Mouse (Mus musculus) liver, embryonic 18 days (tissue): Measurements from ENCODE around the gene Gpam. TPM values are rescaled to one million over a fixed set of nuclear protein-coding genes. Genes with fewer than 3 reads are reported as not detected.

ENCODE experiments used
- polyA plus RNA-seq: library from polyadenylated mRNA; depleted of rRNA; stranded (reverse); fragments of >200 nt; gene quantifications from 2 replicates; pipeline ENCODE4 v1.2.3, GENCODE M21; 2012; rRNA removed

Gene Gpam
- 54.6 and 75.6 TPM in 2 replicates for polyA plus RNA-seq

DNA sequence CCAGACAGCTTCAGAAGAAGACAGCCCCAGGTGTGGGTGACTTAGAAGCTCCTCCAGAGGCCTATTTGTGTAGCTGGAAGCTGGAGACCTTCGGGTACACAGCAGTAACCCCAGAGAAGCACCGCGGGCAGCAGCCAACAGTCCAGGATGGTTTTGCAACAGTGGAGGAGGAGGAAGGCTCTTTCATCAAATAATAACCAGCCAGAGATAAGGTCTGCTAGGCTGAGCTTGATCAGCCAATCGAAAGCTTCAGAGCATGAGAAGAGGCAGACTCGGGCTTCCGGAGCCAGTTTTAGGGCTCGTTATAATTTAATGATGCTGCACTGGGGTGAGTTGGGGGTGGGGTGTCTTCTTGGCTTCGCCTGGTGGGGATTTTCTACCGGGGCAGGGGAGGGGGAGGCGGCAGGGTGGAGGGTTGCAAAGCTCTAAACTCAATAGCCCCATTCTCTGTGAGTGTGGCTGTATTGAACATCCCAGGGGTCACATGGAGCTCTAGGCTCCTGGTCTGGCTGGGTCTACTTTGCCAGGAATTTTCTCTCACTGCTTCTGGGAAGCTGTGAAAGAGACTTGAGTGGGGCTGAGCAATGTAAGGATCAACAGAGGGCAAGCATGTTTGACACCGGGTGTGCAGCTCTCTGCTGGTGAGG, at the start of gene Gpam:
TSS of gene Gpam (minus strand) at position 167 of the 647 bp plus-strand sequence.

Other genes starting within 250 kb of the Gpam start
- 0.42 and 0.49 TPM in 2 replicates for gene Tectb, start 53.5 kb upstream of the Gpam start, polyA plus RNA-seq
- gene Gucy2g, start 114.0 kb upstream of the Gpam start, polyA plus RNA-seq, result 0.01 and 0.02 TPM in 2 replicates
- gene Acsl5, start 124.7 kb upstream of the Gpam start, polyA plus RNA-seq, result 212 and 362 TPM in 2 replicates
- gene Zdhhc6, start 188.8 kb upstream of the Gpam start, polyA plus RNA-seq, result 12.7 and 14.5 TPM in 2 replicates
- gene Vti1a, start 189.1 kb upstream of the Gpam start, polyA plus RNA-seq, result 5.0 and 5.5 TPM in 2 replicates